Mouse (Mus musculus) forebrain, postnatal 0 days (tissue): ENCODE results near the gene Rai2. TPM values are rescaled to one million over a fixed set of nuclear protein-coding genes. Genes with fewer than 3 reads are reported as not detected.
"Not testable (repeated sequence)": the region's sequence is repeated elsewhere in the genome, so short reads cannot be mapped to it uniquely, and the experiment has no call there.

Source experiments
- ATAC-seq: fragments of 200-750 bp; cut with Nextera tagmentation; 2 replicates; pipeline ENCODE4 v1.8.0; 2017; ENCODE audit warnings: mild to moderate bottlenecking, moderate library complexity
- DNase-seq: peaks from one replicate; pipeline ENCODE4 v3.0.0-alpha.2; 2015
- H3K27ac ChIP-seq: fragments of 300-500 bp; sonication (generic); 2 replicates; pipeline ENCODE4 v1.5.1; 2014; ENCODE audit warnings: low read depth, mild to moderate bottlenecking, antibody characterized with exemption, low read length, moderate library complexity, mixed read lengths
- H3K27me3 ChIP-seq: fragments of 300-500 bp; sonication (generic); 2 replicates; pipeline ENCODE4 v1.6.1; 2014; ENCODE audit warnings: mild to moderate bottlenecking, low read length, mixed read lengths; ENCODE audit not compliant: insufficient read depth
- H3K36me3 ChIP-seq: fragments of 300-500 bp; sonication (generic); 2 replicates; pipeline ENCODE4 v1.6.1; 2014; ENCODE audit warnings: mild to moderate bottlenecking, moderate library complexity; ENCODE audit not compliant: insufficient read depth
- H3K4me1 ChIP-seq: fragments of 300-500 bp; sonication (generic); 2 replicates; pipeline ENCODE4 v1.6.1; 2014; ENCODE audit warnings: antibody characterized with exemption; ENCODE audit not compliant: insufficient read depth
- H3K4me2 ChIP-seq: fragments of 300-500 bp; sonication (generic); 2 replicates; pipeline ENCODE4 v1.6.1; 2014; ENCODE audit warnings: low read depth, mild to moderate bottlenecking, moderate library complexity
- H3K4me3 ChIP-seq: fragments of 300-500 bp; sonication (generic); 2 replicates; pipeline ENCODE4 v1.5.1; 2014; ENCODE audit warnings: low read depth, low read length, mixed read lengths
- H3K9ac ChIP-seq: fragments of 300-500 bp; sonication (generic); 2 replicates; pipeline ENCODE4 v1.6.1; 2014; ENCODE audit warnings: mild to moderate bottlenecking
- H3K9me3 ChIP-seq: fragments of 300-500 bp; sonication (generic); 2 replicates; pipeline ENCODE4 v1.6.1; 2016; ENCODE audit warnings: low read length
- CTCF ChIP-seq: sonication (generic); IDR thresholded peaks from 2 replicates; pipeline ENCODE4 v1.5.1; 2016; ENCODE audit warnings: antibody characterized with exemption, control low read depth, low read depth
- WGBS: fragments of 180-500 bp; shearing (Covaris S2); extraction: QIAGEN DNeasy Blood & Tissue Kit; methylation state at CpG from one replicate; pipeline ENCODE4 v1.1.7; 2014; 5-methylcytosine and 5-hydroxymethylcytosine counted together
- polyA plus RNA-seq: library from polyadenylated mRNA; unstranded; fragments of >200 nt; fragmentation: Nextera tagmentation; extraction: Ambion mirVana; gene quantifications from 2 replicates; pipeline ENCODE4 v1.2.1, GENCODE M21; 2015
- total RNA-seq: library from RNA; depleted of rRNA; stranded (reverse); fragments of >200 nt; gene quantifications from 2 replicates; pipeline ENCODE4 v1.2.3, GENCODE M21; 2014

Gene Rai2
- total and polyA plus RNA-seq, 2 experiments from 2014 or later: 8.2 to 11.0 TPM

GRCm38 (mm10) chrX:161790182-161790581 lies 73.3 kb downstream of the Rai2 start:
- Histone ChIP-seq H3K4me1 (no peaks in the 10 kb centered on the region), H3K27ac (no peak overlapping the region), H3K27me3 (no peaks in the 10 kb centered on the region), H3K4me3 (no peak overlapping the region), H3K4me2 (no peak overlapping the region), H3K36me3 (no peaks in the 10 kb centered on the region), H3K9ac (no peak overlapping the region), H3K9me3 (no peaks in the 10 kb centered on the region)
- ATAC-seq (no peak; the same call in 1 of the 2 replicates), DNase-seq (peak; percentile 60)
- peak; percentile 71 for TF ChIP-seq CTCF
- 32% methylated on average over 6 of the region's 6 CpGs for WGBS

- WGBS: 29% methylated on average over 2 of the region's 2 CpGs
- H3K27ac ChIP-seq, H3K4me2 ChIP-seq, H3K27me3 ChIP-seq, H3K4me3 ChIP-seq, ATAC-seq, H3K36me3 ChIP-seq, H3K9ac ChIP-seq, H3K9me3 ChIP-seq, H3K4me1 ChIP-seq: not testable (repeated sequence)
- DNase-seq: peak; percentile 71
- TF ChIP-seq CTCF: peak; percentile 70
These were observed 109.3 kb downstream of the Rai2 start for GRCm38 (mm10) chrX:161826186-161826585.
